Mouse (Mus musculus): ENCODE measurements at regions not wholly inside any gene's neighbourhood (a gene's known extent, or its start where the extent isn't known, plus 50 kb on each side); places are given as distances from the start of the nearest gene placed in this dataset.

- no peak for TF ChIP-seq POLR2A (IDR thresholded peaks at IDR 0.05; ENCODE audit: low read depth, low read length)
- no peak for TF ChIP-seq CTCF (IDR thresholded peaks at IDR 0.05; ENCODE audit: extremely low read depth, insufficient read depth, insufficient read length, insufficient replicate concordance)
Observed at GRCm38 (mm10) chr15:60285321-60285720, 268.9 kb upstream of the 4933412E24Rik start.

All from spleen, adult 2 months (tissue).